Mouse (Mus musculus) left cerebral cortex, postnatal 25 days (tissue): ENCODE measurements around the gene Nbea. TPM values are rescaled to one million over a fixed set of nuclear protein-coding genes. Genes with fewer than 3 reads are reported as not detected.
A peak's percentile ranks its signal among the peaks of the same experiment; 100 is the strongest.

Source experiments
- DNase-seq, 2 experiments: peaks; one replicate each; pipeline ENCODE4 v3.0.0; 2022; ENCODE audit warnings: low spot score in 2 of 2, mixed read lengths in 1 of 2
- intact Hi-C: fragments of 180-260 bp; cut with DNase I; formaldehyde crosslinking; loops from one replicate; pipeline ENCODE4 v1.15.1; 2025
- total RNA-seq, 2 experiments: library from RNA; stranded (reverse); gene quantifications; 2 replicates each; pipeline ENCODE4 v1.2.3; 2021

The Nbea gene
- total RNA-seq = 100 to 1,000 TPM; 180 to 185 TPM

DNA sequence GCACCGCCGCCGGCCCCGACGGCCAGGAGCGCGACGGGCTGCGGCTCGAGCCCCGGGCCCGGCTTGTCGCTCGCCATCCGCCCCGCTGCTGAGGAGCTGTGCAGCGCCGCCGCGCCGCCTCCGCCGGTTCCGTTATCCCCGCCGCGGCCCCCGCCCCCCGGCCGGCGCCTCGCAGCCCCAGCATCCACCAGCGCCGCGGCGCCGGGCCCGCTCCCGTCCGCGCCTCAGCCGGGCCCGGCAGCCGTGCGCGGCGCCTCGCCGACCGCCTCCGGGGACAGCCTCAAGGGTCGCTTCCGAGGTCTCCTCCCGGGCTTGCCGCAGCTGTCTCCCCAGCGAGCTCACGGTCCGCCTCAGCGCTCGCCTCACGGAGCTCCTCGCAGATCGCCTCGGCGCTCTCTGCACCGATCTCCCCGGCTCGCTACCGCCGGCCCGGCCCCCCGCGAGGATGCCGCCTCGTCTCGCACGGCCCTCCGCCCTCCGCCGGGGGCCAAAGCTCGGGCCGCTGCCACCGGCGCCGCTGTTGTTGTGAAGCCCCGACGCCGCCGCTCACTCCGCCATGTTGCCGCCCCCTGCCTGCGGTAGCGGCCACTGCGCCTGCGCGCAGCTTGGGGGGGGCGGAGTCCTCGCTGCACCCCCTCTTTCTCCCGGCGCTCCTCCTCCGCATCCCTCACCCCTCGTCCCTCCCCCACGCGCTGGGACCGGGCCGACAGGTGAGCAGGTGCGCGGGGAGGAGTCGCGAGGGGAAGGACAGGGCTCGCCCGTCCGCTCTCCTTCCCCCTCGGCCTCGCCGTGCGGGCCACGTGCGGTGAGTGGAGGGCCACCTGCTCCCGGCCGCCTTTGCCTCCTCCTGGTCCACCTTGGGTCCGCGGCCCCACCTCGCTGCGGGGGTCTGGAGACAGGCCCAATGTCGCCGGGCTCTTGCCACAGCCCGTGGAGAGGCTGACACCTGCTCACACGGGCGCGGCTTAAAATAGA, at the start of gene Nbea:
Gene Nbea, minus strand, starts transcription at position 543 of the 975 bp plus-strand sequence.
- peak; percentile 87 to 90 for DNase-seq
- intact Hi-C loops = loop anchor here (5.0 to 10.0 kb wide), 5 partner anchors 86 to 1554 kb away; partner anchors contain the start of gene Rnf13

DNA sequence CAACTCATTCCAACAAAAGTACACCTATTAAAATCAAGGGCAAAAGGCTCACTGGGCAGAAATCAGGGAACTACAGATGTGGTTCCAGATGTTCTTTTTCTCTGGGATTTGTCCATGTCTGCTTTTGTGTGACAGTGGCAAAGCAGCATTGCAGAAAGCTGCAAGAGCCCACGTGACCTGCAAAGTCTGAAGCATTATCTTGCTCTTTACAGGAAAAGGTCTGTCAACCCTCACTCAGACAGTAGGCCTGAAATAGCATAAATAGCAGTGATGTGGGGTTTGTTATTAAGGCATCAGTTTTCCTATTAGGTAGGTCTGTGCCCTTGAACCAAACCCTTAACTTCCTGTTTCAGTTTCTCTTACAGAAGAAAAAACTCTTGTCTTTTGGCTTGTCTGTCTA, 45.8 kb upstream of the Nbea start:
- no peak for DNase-seq
- intact Hi-C loops = no loop called here

DNA sequence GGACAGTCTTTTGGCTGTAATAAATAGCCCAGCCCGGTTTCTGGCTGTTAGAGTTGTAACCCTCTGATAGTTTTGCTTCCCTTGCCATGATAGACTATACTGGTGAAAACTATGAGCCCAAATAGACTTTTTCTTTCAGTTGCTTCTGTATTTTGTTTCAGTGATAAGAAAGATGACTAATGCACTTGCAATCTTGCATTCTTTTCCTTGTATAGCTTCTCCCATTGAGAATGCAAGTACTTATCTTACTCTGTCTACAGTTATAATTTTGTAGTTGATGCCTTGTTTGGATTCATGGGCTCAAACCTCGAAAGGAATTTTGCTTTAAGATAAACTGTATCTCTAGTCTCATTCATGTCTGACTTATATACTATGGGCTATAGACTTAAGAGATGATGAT, 32.5 kb upstream of the Nbea start:
- intact Hi-C loops = no loop called here
- no peak for DNase-seq

DNA sequence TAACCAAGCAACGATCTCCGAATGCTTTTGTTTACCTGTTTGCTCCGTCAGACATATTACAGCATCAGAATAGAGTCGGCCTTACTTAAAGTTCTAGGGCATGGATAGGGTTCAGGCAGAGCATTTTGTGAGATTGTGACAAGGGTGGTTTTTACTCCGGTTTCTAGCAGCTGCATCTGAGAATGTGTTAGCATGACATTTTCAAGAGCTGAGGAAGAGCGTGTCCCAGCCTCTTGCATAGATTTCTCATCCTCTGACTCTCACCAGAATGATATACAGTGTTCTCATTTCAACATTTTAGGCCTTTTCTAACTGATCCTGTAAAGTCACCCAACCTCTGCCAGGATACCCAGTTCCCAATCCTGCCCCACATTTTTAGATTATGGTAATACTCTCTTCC, 20.5 kb upstream of the Nbea start:
- intact Hi-C loops = no loop called here
- peak in 1 of 2 experiments; percentile 53 for DNase-seq

DNA sequence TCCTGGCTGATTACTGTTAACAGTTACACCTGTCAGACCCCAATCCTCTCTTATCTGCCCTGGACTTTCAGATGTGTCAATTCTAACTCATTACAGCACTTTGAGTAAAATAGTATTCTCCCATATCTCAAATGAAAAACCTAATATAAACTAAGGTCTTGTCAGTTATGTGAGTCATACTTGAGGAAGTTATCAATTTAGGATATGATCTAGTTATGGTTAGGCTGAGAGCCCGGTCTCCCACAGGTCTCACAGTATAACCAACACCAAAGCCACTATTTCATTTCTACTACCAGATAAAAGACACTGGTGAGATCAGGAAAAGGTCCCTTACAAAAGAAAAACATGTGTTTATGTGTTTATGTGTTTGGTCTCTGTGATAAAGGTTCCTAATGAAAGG, 4.7 kb upstream of the Nbea start:
- no peak for DNase-seq
- intact Hi-C loops = loop anchor here (10.0 kb wide), 1 partner anchor 397 kb away; no protein-coding TSS in a partner anchor

DNA sequence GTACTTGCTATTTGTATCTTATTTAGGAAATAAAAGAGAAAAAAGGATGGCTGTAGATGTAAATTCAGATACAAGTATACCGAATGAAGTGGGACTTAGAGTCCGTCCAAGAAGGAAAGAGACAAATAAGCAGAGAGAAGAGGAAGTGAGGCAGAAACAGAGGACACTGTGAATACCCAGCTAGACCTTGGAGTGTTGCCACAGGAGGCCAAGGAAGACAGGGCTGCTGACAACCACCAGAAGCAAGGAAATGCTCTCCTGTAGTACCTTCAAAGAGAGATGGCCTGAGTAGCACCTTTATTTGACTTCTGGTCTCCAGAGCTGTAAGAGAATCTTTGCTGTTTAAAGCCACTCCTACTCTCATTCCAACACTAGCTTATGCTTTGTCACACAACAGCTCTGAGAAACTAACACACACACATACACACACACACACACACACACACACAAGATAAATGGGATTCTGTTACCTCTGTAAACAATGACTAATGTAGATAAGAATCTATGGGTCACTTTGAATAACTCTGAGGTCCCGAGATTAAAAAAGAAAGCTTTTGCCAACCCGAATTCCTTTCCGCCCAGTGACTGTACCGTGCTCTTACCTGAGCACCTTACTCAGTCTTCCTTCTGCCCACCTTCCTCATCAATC, 3.8 kb upstream of the Nbea start:
- intact Hi-C loops = loop anchor here (10.0 kb wide), 1 partner anchor 398 kb away; no protein-coding TSS in a partner anchor
- DNase-seq = no peak

DNA sequence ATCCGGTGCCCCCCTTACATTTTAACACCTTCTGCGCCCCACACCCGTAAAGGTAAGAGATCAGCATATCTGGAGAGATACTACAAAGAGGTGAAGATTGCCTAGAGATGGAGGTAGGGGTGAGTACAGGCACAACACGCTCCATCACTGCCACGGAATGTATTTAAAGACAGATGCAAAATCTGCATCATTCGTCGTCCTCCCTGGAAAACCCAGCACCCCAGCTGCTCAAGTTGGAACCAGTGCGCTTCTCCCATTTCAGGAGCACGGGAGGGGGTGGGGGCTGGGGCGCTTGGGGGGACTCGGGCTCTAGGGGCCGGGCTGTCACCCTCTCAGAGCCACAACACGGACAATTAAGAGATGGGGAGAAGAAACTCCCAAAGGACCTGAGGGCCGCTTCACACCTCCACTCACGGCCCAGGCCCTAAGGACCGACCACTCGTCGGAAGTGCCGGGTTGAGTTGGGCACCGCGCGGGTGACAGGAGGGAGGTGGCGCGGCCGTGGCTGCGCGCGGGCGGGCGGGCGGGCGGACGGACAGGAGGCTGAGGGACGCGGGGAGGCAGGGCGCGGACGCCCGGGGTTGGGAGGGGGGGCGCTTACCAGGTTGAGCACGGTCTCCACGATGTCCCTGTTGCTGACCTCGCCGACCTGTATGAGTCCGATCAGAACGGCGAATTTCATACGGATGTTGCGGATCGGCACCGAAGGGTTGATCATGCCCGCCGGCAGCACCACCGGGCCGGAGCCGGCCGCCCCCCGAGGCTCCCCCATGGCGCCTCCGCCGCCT, 936 bp downstream of the Nbea start:
- DNase-seq = peak; percentile 23 to 56
- intact Hi-C loops = loop anchor here (5.0 to 10.0 kb wide), 5 partner anchors 85 to 1555 kb away; partner anchors contain the start of gene Rnf13

DNA sequence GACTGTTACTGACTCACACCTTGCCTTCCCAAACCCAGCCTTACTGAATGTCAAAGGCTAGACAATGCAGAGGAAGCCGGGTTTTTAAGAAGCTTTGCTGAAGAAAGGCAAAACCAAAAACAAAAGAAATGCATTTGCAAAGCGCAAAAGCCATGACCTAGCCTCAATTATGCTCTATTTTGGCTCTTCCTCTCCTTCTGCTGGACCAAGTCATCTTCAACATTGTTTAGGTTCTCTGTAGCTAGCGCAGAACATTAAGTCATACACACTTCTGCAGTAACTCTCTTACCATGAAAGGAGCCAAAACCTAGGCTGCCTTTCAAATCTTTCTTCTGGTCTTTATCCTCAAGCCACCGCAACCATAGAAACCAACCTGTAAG, 1.5 kb downstream of the Nbea start:
- DNase-seq = peak in 1 of 2 experiments; percentile 34
- intact Hi-C loops = loop anchor here (5.0 to 10.0 kb wide), 5 partner anchors 85 to 1555 kb away; partner anchors contain the start of gene Rnf13

DNA sequence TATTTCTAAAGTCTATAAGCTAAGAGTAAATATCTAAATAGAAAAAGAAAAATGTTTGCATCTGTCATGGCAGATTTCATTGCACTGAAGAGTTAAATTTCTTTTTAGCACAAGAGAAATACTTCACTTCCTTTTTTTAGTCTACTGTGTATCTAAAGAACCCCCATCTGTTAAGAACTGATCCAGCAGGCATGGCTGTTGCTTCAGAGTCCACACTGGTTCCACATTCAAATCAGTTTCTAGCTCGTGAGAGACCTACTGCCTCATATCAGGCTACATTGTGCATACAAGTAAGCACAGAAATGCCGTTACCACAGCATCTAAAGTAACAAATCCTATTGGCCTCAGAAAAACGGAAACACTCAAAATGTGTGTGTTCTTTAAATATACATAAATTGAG, 2.5 kb downstream of the Nbea start:
- intact Hi-C loops = loop anchor here (5.0 to 10.0 kb wide), 5 partner anchors 84 to 1556 kb away; partner anchors contain the start of gene Rnf13
- peak in 1 of 2 experiments; percentile 66 for DNase-seq

GRCm38 (mm10) chr3:56157864-56158263, 25.6 kb downstream of the Nbea start:
- intact Hi-C loops = no loop called here

DNA sequence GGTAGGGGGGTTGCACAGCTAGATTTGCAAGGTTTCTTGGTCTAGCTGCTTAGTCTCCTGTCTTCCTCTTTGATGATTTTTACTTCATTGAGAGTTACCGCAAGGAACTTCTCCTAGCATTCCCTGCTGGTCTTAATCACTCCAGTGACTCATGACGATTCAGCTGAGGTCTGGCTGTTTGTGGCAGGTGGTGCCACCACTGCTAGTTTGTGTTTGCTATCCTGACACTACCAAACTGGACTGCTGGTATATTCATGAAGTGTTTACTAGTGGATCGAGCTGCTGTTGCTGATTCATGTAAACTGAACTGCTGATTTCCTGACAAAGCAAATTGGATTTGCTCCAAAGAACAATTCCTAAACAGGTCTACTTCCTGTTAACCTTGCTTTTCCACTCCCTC, 56.8 kb downstream of the Nbea start:
- intact Hi-C loops = no loop called here
- DNase-seq = peak in 1 of 2 experiments; percentile 17

More at GRCm38 (mm10) chr3:56157864-56158263, 25.6 kb downstream of the Nbea start:
- no peak for DNase-seq

DNA sequence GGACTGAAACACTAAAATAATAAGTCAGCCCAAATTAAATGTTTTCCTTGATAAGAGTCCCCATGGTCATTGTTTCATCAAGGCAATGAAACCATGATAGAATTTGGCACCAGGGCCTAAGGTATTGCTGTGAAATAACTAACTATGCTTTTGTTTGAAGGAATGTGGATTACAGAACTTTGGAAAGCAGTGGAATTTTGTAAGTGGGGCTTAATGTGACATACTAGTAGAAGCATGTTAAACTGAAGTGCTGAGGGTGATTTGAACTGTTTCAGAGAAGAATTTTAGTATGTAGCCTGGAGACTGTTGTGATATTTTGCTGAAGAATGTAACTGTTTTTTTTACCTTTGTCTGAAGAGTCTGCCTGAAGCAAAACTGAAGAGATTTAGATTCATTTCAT, 66.9 kb downstream of the Nbea start:
- intact Hi-C loops = no loop called here
- DNase-seq = no peak

- intact Hi-C loops = no loop called here
- DNase-seq = no peak
Measured at GRCm38 (mm10) chr3:56108101-56108500, 75.4 kb downstream of the Nbea start.

GRCm38 (mm10) chr3:56097105-56097504, 86.4 kb downstream of the Nbea start:
- intact Hi-C loops = loop anchor here (5.0 kb wide), 1 partner anchor 85 kb away; the partner anchor contains the start of gene Nbea
- no peak for DNase-seq

- intact Hi-C loops = no loop called here
- peak in 1 of 2 experiments; percentile 51 for DNase-seq
Measured at GRCm38 (mm10) chr3:56079015-56079612, 104.4 kb downstream of the Nbea start.

DNA sequence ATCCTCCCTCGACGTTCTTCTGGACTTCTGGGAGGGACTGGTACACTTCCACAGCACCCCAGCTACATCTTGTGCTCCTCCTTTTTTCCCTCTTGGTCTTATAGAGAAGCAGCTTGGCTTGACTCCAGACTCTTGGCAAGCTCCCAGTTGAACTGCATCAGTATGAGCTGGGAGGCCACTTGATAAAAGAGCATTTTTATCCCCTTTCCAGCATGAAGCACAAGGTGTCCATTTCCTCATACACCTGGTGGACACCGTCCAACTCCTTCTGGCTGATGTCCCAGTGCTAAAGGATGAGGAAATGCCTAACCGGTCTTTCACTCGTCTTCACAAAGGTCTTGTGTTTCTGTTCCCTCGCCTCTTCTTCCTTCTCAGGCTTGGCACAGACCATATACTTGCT, 115.7 kb downstream of the Nbea start:
- intact Hi-C loops = no loop called here
- DNase-seq = peak in 1 of 2 experiments; percentile 37

DNA sequence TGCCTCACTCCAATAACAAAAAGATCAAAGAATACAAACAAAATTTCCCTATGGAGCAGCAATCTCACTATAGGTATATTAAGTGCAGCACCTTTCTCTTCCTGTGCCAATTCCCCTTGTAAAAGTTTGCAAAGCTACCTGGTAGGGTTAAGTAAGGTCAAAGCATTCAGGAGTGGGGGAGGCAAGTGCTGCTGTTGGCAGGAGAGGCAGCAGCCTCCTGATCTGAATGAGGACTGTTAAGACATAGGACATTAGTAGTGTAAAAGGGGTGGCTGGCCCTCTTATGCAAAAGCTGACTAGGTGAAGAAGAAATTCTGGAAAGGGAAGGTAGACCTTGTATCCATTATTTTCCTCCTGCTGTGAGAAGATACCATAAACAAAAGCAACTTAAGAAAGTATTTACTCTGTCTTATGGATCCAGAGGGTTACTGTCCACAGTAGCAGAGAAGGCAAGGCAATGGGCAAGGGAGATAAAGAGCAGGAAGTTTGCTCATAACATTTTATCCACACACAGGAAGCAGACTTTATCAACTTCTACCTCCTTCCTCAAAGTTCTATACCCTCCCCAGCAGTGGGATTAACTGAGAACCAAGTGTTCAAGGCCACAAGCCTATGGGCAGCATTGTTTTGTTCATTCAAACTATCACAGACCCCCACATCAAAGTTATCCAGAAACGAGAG, 117.0 kb downstream of the Nbea start:
- intact Hi-C loops = no loop called here
- DNase-seq = no peak

GRCm38 (mm10) chr3:56065234-56065633, 118.3 kb downstream of the Nbea start:
- DNase-seq = no peak
- intact Hi-C loops = no loop called here
